20 mouse cellular contexts compared by ENCODE assay signal in genomic region chr16:49783369-49783768, GRCm38 (mm10). TPM values are rescaled to one million over a fixed set of nuclear protein-coding genes. Genes with fewer than 3 reads are reported as not detected.
DNase-seq lines count a peak whose midpoint lies in the region; ATAC-seq and TF ChIP-seq lines count a peak whose summit lies in the region.
"Had no signal": no experiment of that assay in that cellular context is flagged by ENCODE, and none has a peak within 500 bp of the region (broad histone marks: within the 10 kb centered on the region; RNA-seq: fewer than 3 reads in every experiment).

No protein-coding gene starts in this region.

- H3K4me3 ChIP-seq in bone marrow macrophage, adult 2 months (ENCODE audit: insufficient read depth, low read length), result no peak overlapping the region
- no peak overlapping the region for H3K4me3 ChIP-seq in heart, adult 2 months
- H3K4me3 ChIP-seq: embryonic facial prominence, embryonic 13.5 days; forebrain, embryonic 12.5 days; heart, embryonic 10.5 days; heart, embryonic 15.5 days; hindbrain, embryonic 10.5 days had no signal

- 0 out of 2 replicates have a peak overlapping the region, but pooled peaks have one; percentile 11 for H3K27ac ChIP-seq in bone marrow macrophage, adult 2 months (ENCODE audit: insufficient read depth, low read depth, low read length)
- H3K27ac ChIP-seq in heart, adult 2 months, result no peak overlapping the region
- H3K27ac ChIP-seq: embryonic facial prominence, embryonic 13.5 days; forebrain, embryonic 12.5 days; heart, embryonic 10.5 days; heart, embryonic 15.5 days; hindbrain, embryonic 10.5 days; hindbrain, embryonic 14.5 days had no signal

- H3K79me2 ChIP-seq in heart, adult 2 months (replicated peaks; ENCODE audit: control insufficient read depth, insufficient read depth, low read length), result no peaks in the 10 kb centered on the region

- peak; percentile 43 for ATAC-seq in megakaryocyte, adult 5-6 weeks (ENCODE audit: poor library complexity, severe bottlenecking)
- ATAC-seq: forebrain, postnatal 0 days; intestine, embryonic 16.5 days had no signal

- no peak for TF ChIP-seq CTCF in bone marrow macrophage, adult 2 months (IDR thresholded peaks at IDR 0.05; ENCODE audit: low read depth, low read length)
- no peak for TF ChIP-seq CTCF in heart, adult 2 months (IDR thresholded peaks at IDR 0.05)

- H3K27me3 ChIP-seq in heart, adult 2 months (ENCODE audit: control insufficient read depth, insufficient read depth, low read length), result no peaks in the 10 kb centered on the region
- H3K27me3 ChIP-seq: CH12.LX; embryonic facial prominence, embryonic 13.5 days; forebrain, embryonic 12.5 days; heart, embryonic 15.5 days had no signal

- DNase-seq in A20 (ENCODE audit: low read depth, low spot score), result peak; percentile 63
- DNase-seq in B cell, adult 2 months, result no peak
- DNase-seq in urinary bladder, postnatal 10 days (ENCODE audit: low spot score), result no peak
- no peak for DNase-seq in heart, adult 2 months
- DNase-seq: adrenal gland, adult 2 months; adrenal gland, postnatal 25 days; cerebellum, adult 8-10 months; cerebellum, postnatal 25 days; forebrain, postnatal 0 days; gastrocnemius, postnatal 14 days had no signal

- H3K9ac ChIP-seq in heart, adult 2 months (ENCODE audit: low read depth, low read length), result no peak overlapping the region
- H3K9ac ChIP-seq: embryonic facial prominence, embryonic 13.5 days; forebrain, embryonic 12.5 days; forebrain, postnatal 0 days; heart, embryonic 15.5 days; hindbrain, embryonic 14.5 days had no signal

- TF ChIP-seq EP300 in heart, adult 2 months (IDR thresholded peaks at IDR 0.05; ENCODE audit: insufficient read depth, low read depth, low read length), result no peak

- no peak for TF ChIP-seq POLR2A in bone marrow macrophage, adult 2 months (IDR thresholded peaks at IDR 0.05; ENCODE audit: borderline replicate concordance, low read depth, low read length)
- TF ChIP-seq POLR2A in heart, adult 2 months (IDR thresholded peaks at IDR 0.05; ENCODE audit: insufficient read depth, low read depth, low read length), result no peak

- intact Hi-C loops in heart, adult 2 months (cut with DNase I), result no loop called here

- peaks cover 27% of the 10 kb centered on the region for H3K4me1 ChIP-seq in bone marrow macrophage, adult 2 months (ENCODE audit: control insufficient read depth, insufficient read depth, low read length)
- H3K4me1 ChIP-seq in heart, adult 2 months (ENCODE audit: control insufficient read depth, insufficient read depth, low read length), result no peaks in the 10 kb centered on the region
- H3K4me1 ChIP-seq: embryonic facial prominence, embryonic 13.5 days; forebrain, embryonic 12.5 days; heart, embryonic 10.5 days; heart, embryonic 15.5 days; hindbrain, embryonic 10.5 days had no signal

- no peaks in the 10 kb centered on the region for H3K36me3 ChIP-seq in heart, adult 2 months (ENCODE audit: control insufficient read depth, insufficient read depth, low read length)
- H3K36me3 ChIP-seq: embryonic facial prominence, embryonic 13.5 days; forebrain, embryonic 12.5 days; heart, embryonic 10.5 days; heart, embryonic 15.5 days; hindbrain, embryonic 10.5 days had no signal

RNA-seq across cellular contexts. Expression of gene Cd47, which starts 17.0 kb away (rescaled TPM):
- 310 and 315 TPM in 2 replicates for polyA plus RNA-seq in bone marrow macrophage, adult 2 months (2012; ENCODE audit: insufficient read depth, insufficient read length, missing spikeins)
- total RNA-seq in megakaryocyte, adult 5-6 weeks (2015), result 343 and 360 TPM in 2 replicates
- 145 and 164 TPM in 2 replicates for total RNA-seq in megakaryocyte, adult 5-6 weeks (2017)
- total RNA-seq in heart, adult 2 months (2021), result 10 to 100 TPM; 76.5 to 87.1 TPM
- 30.9 and 49.3 TPM in 2 replicates for polyA plus RNA-seq in heart, adult 2 months (2012; rRNA removed)
